Mouse (Mus musculus) CD4-positive naive resting alpha-beta T cell, adult 57 days (primary cell): ENCODE data around the gene Rcc2. TPM values are rescaled to one million over a fixed set of nuclear protein-coding genes. Genes with fewer than 3 reads are reported as not detected.

ENCODE experiments used
- total RNA-seq: library from RNA; stranded (reverse); gene quantifications from one replicate; pipeline ENCODE4 v1.2.4, GENCODE M21; 2023

Rcc2 gene
- total RNA-seq: 129 TPM

DNA sequence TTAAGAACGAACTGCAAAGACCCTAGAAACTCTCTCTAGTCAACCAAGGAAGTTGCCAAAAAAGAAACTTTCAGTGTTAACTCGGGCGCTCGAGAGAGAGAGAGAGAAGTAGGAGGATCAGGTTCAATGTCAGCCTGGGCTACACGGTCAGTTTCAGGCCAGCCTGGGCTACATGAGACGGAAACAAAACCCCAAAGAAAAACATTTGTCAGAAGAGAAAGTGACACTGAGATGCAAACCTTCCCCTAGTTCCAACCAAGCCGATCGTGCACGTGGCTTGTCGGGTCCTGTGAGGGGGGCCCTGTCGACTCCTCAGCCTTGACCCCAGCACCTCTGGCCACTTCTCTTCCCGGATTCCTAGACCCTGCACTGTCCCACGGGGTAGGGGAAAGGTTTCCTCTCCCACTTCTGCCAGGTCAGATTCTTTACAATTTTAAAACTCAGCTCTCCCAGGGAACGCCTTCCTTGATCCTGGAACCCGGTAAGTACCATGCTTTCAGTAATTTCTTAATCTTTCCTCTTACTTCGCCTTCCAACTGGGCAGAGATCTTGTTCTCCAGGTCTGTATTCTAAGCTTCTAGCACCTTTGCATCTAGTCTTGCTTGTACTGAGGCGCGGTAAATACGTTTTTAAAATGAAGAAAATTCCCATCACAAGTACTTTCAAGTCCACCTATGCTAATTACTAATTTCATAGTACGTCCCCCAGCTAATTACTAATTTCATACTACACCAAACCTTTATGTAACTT is at the start of gene Rcc2:
Gene Rcc2, plus strand, starts transcription at position 273 of the 750 bp plus-strand sequence.

DNA sequence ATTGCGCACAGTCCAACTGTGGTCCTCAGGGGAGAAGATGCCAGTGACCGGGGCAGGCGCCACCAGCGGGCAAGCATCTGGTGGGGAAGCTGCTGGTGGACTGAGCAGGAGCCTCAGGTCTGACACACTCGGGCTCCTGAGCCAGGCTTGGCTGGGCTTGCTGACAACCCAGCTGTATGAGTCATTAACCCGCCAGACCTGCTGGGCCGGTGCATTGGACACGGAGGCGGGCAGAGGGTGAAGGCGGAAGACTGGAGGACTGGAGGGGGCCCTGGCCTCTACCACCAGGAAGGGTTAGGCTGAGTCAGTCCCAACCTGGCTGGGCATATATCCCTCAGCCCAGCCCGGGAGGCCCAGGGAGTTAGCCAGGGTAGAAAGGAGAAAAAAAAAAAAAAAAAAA is 34.6 kb upstream of the Rcc2 start, which contains the start of gene Arhgef10l:
Gene Arhgef10l, minus strand, starts transcription at position 253 of the 400 bp plus-strand sequence.

GRCm38 (mm10) chr4:140742543-140742942 is 42.2 kb downstream of the Rcc2 start, which contains the start of gene Padi6:
Gene Padi6, minus strand, starts transcription at chr4:140742643.

Other genes with a start within 250 kb of the Rcc2 start
- 0.59 TPM for gene Arhgef10l, start 34.5 kb upstream of the Rcc2 start, total RNA-seq
- gene Padi6, start 42.1 kb downstream of the Rcc2 start, total RNA-seq: not detected
- gene Padi4, start 73.7 kb downstream of the Rcc2 start, total RNA-seq: 0.98 TPM
- 1.8 TPM for gene Padi3, start 110.1 kb downstream of the Rcc2 start, total RNA-seq
- 1.3 TPM for gene Padi1, start 145.2 kb downstream of the Rcc2 start, total RNA-seq
- gene Padi2, start 205.8 kb downstream of the Rcc2 start, total RNA-seq: 28.0 TPM